Mouse (Mus musculus) gastrocnemius, postnatal 25 days (tissue): Measurements from ENCODE around the gene Bricd5. TPM values are rescaled to one million over a fixed set of nuclear protein-coding genes. Genes with fewer than 3 reads are reported as not detected.

ENCODE experiments used
- DNase-seq: peaks from one replicate; pipeline ENCODE4 v3.0.0; 2022
- total RNA-seq, 2 experiments: library from RNA; stranded (reverse); gene quantifications; 1 replicate in 1 of 2; 2 replicates in 1 of 2; pipeline ENCODE4 v1.2.3; 2021

Gene Bricd5
- total RNA-seq, 2 experiments from 2014 or later, result not detected

GRCm38 (mm10) chr17:24462932-24463331 lies 10.8 kb upstream of the Bricd5 start:
- DNase-seq, result no peak

GRCm38 (mm10) chr17:24463374-24464133 lies 10.1 kb upstream of the Bricd5 start:
- no peak for DNase-seq

- no peak for DNase-seq
Measured at GRCm38 (mm10) chr17:24468636-24469246, 4.9 kb upstream of the Bricd5 start.

- no peak for DNase-seq
Measured at GRCm38 (mm10) chr17:24469336-24469909, 4.3 kb upstream of the Bricd5 start.

- DNase-seq, result peak; percentile 99
Measured at GRCm38 (mm10) chr17:24469910-24470602, 3.6 kb upstream of the Bricd5 start, which contains the start of the genes E4f1 and Pgp. E4f1 (minus strand) TSS chr17:24470313. Pgp (plus strand) TSS chr17:24470392.

GRCm38 (mm10) chr17:24470701-24471527 lies 2.8 kb upstream of the Bricd5 start:
- peak; percentile 39 for DNase-seq

GRCm38 (mm10) chr17:24472512-24472911 lies 1.2 kb upstream of the Bricd5 start:
- DNase-seq, result peak; percentile 73

- DNase-seq, result peak; percentile 38
Measured at GRCm38 (mm10) chr17:24474557-24474956, 873 bp downstream of the Bricd5 start.

GRCm38 (mm10) chr17:24475586-24475985 lies 1.9 kb downstream of the Bricd5 start:
- no peak for DNase-seq

GRCm38 (mm10) chr17:24476022-24476776 lies 2.5 kb downstream of the Bricd5 start:
- no peak for DNase-seq

- DNase-seq, result no peak
Measured at GRCm38 (mm10) chr17:24477053-24477984, 3.6 kb downstream of the Bricd5 start.

- DNase-seq, result no peak
Measured at GRCm38 (mm10) chr17:24477985-24478600, 4.4 kb downstream of the Bricd5 start.

- peak; percentile 94 for DNase-seq
Measured at GRCm38 (mm10) chr17:24478663-24479380, 5.1 kb downstream of the Bricd5 start, which contains the start of gene Mlst8. Mlst8 (minus strand) TSS chr17:24479078.

- no peak for DNase-seq
Measured at GRCm38 (mm10) chr17:24479431-24479830, 5.7 kb downstream of the Bricd5 start.

GRCm38 (mm10) chr17:24480201-24480826 lies 6.6 kb downstream of the Bricd5 start:
- DNase-seq, result no peak

- DNase-seq, result no peak
Measured at GRCm38 (mm10) chr17:24481027-24481815, 7.5 kb downstream of the Bricd5 start.

GRCm38 (mm10) chr17:24483495-24483894 lies 9.8 kb downstream of the Bricd5 start:
- DNase-seq, result no peak
